Mouse (Mus musculus): ENCODE measurements around the gene Olfr782. TPM values are rescaled to one million over a fixed set of nuclear protein-coding genes. Genes with fewer than 3 reads are reported as not detected.
"Not testable (repeated sequence)": the region's sequence is repeated elsewhere in the genome, so short reads cannot be mapped to it uniquely, and the experiment has no call there.

The Olfr782 gene
- total and polyA plus RNA-seq, 3 experiments, result not detected

DNA sequence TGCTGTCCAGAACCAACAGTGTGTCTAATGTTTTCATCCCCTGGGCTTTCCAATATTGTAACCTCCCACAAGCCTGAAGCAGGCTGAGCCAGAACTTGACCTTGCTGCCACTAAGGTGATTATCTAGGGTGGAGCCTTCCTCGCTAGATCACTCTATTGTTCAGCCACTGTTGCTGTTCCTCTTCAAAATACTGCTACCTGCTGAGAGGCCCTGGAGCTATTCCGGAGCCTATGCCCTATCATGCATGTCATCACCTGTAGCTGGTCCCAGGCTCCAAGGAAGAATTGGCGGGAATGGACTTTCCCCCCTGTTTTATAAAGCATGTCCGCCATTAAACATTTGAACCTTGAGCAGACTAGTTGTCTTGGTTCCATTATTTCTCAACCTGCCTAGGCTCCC, 7.8 kb downstream of the Olfr782 start:
- not testable (repeated sequence) for H3K4me1 ChIP-seq (ENCODE audit: control insufficient read depth in 1 of 2, insufficient read depth in 2 of 2, low read length in 2 of 2); DNase-seq (ENCODE audit: low read depth, low spot score); H3K4me3 ChIP-seq (ENCODE audit: control insufficient read depth in 1 of 2, insufficient read depth in 1 of 2, low read depth in 2 of 2, low read length in 2 of 2)

GRCm38 (mm10) chr10:129357307-129357706, 8.7 kb downstream of the Olfr782 start:
- Histone ChIP-seq H3K36me3 (ENCODE audit: control insufficient read depth in 1 of 2, insufficient read depth in 2 of 2, low read length in 2 of 2) (no peaks in the 10 kb centered on the region), H3K4me1 (ENCODE audit: control insufficient read depth in 1 of 2, insufficient read depth in 2 of 2, low read length in 2 of 2) (no peaks in the 10 kb centered on the region), H3K9ac (ENCODE audit: control insufficient read depth, low read depth, low read length, poor library complexity, severe bottlenecking) (no peak overlapping the region), H3K27ac (ENCODE audit: control insufficient read depth, low read depth, low read length) (no peak overlapping the region), H3K4me3 (ENCODE audit: control insufficient read depth in 1 of 2, insufficient read depth in 1 of 2, low read depth in 2 of 2, low read length in 2 of 2) (no peak overlapping the region), H3K79me2 (ENCODE audit: control insufficient read depth, insufficient read depth, low read length, poor library complexity) (no peaks in the 10 kb centered on the region), H3K9me3 (replicated peaks; ENCODE audit: insufficient read depth, low read length) (no peaks in the 10 kb centered on the region), H3K27me3 (ENCODE audit: control insufficient read depth in 1 of 2, insufficient read depth in 2 of 2, low read length in 2 of 2) (no peaks in the 10 kb centered on the region)
- DNase-seq (ENCODE audit: low read depth, low spot score), result no peak
- TF ChIP-seq GABPA (IDR thresholded peaks at IDR 0.05; ENCODE audit: low read depth, low read length), result no peak
- no peak for TF ChIP-seq BHLHE40 (IDR thresholded peaks at IDR 0.05; ENCODE audit: borderline replicate concordance, low read depth, low read length)
- no peak for TF ChIP-seq MEF2A (IDR thresholded peaks at IDR 0.05; ENCODE audit: extremely low read depth, insufficient replicate concordance, low read depth, low read length, poor library complexity, severe bottlenecking)
- no peak for TF ChIP-seq MAFK (IDR thresholded peaks at IDR 0.05; ENCODE audit: borderline replicate concordance, low read depth, low read length)
- no peak for TF ChIP-seq POLR2AphosphoS5 (IDR thresholded peaks at IDR 0.05; ENCODE audit: borderline replicate concordance, low read depth, low read length)
- no peak for TF ChIP-seq TBP (IDR thresholded peaks at IDR 0.05; ENCODE audit: low read depth, low read length)
- TF ChIP-seq TCF12 (IDR thresholded peaks at IDR 0.05; ENCODE audit: low read depth, low read length), result no peak
- no peak for TF ChIP-seq CHD1 (IDR thresholded peaks at IDR 0.05; ENCODE audit: low read depth, low read length)
- TF ChIP-seq JUND (IDR thresholded peaks at IDR 0.05; ENCODE audit: low read depth, low read length), result no peak

More for the DNA sequence above, 7.8 kb downstream of the Olfr782 start:
- H3K9ac ChIP-seq (ENCODE audit: control insufficient read depth, low read depth, low read length, poor library complexity, severe bottlenecking); H3K9me3 ChIP-seq (replicated peaks; ENCODE audit: insufficient read depth, low read length); H3K79me2 ChIP-seq (ENCODE audit: control insufficient read depth, insufficient read depth, low read length, poor library complexity); H3K27ac ChIP-seq (ENCODE audit: control insufficient read depth, low read depth, low read length); H3K36me3 ChIP-seq (ENCODE audit: control insufficient read depth in 1 of 2, insufficient read depth in 2 of 2, low read length in 2 of 2); H3K27me3 ChIP-seq (ENCODE audit: control insufficient read depth in 1 of 2, insufficient read depth in 2 of 2, low read length in 2 of 2): not testable (repeated sequence)

DNA sequence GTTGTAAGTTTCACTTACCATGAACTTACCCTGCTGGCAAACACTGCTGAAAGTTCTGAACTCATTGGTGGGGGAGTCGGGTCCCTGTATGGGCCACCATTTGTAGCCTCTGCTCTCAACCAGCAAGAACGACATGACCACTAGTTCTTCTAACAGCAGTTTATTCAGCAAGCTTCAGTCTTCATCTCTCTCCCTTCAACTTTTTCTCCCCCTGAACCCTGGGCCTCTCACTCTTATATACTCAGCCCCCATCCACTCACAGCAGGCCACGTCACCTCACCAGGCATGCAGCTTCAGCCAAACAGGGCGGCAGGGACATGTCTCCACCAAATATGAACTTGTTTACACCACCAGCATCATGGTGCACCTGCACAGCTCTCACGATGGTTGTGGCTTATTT, 25.4 kb downstream of the Olfr782 start:
- not testable (repeated sequence) for H3K36me3 ChIP-seq (ENCODE audit: control insufficient read depth in 1 of 2, insufficient read depth in 2 of 2, low read length in 2 of 2); H3K27ac ChIP-seq (ENCODE audit: control insufficient read depth, low read depth, low read length); H3K4me3 ChIP-seq (ENCODE audit: control insufficient read depth in 1 of 2, insufficient read depth in 1 of 2, low read depth in 2 of 2, low read length in 2 of 2); H3K79me2 ChIP-seq (ENCODE audit: control insufficient read depth, insufficient read depth, low read length, poor library complexity); DNase-seq (ENCODE audit: low read depth, low spot score); H3K27me3 ChIP-seq (ENCODE audit: control insufficient read depth in 1 of 2, insufficient read depth in 2 of 2, low read length in 2 of 2); H3K9me3 ChIP-seq (replicated peaks; ENCODE audit: insufficient read depth, low read length); H3K4me1 ChIP-seq (ENCODE audit: control insufficient read depth in 1 of 2, insufficient read depth in 2 of 2, low read length in 2 of 2); H3K9ac ChIP-seq (ENCODE audit: control insufficient read depth, low read depth, low read length, poor library complexity, severe bottlenecking)

- Histone ChIP-seq H3K9ac (ENCODE audit: control insufficient read depth, low read depth, low read length, poor library complexity, severe bottlenecking) (no peak within 1 kb of the TSS), H3K4me3 (ENCODE audit: control insufficient read depth in 1 of 2, insufficient read depth in 1 of 2, low read depth in 2 of 2, low read length in 2 of 2) (no peak within 1 kb of the TSS), H3K79me2 (ENCODE audit: control insufficient read depth, insufficient read depth, low read length, poor library complexity) (no peaks in the 10 kb centered on the region), H3K9me3 (replicated peaks; ENCODE audit: insufficient read depth, low read length) (no peaks in the 10 kb centered on the region), H3K36me3 (ENCODE audit: control insufficient read depth in 1 of 2, insufficient read depth in 2 of 2, low read length in 2 of 2) (no peaks in the 10 kb centered on the region), H3K4me1 (ENCODE audit: control insufficient read depth in 1 of 2, insufficient read depth in 2 of 2, low read length in 2 of 2) (no peaks in the 10 kb centered on the region), H3K27me3 (ENCODE audit: control insufficient read depth in 1 of 2, insufficient read depth in 2 of 2, low read length in 2 of 2) (no peaks in the 10 kb centered on the region), H3K27ac (ENCODE audit: control insufficient read depth, low read depth, low read length) (no peak within 1 kb of the TSS)
- DNase-seq (ENCODE audit: low read depth, low spot score), result no peak
- TF ChIP-seq MYB (IDR thresholded peaks at IDR 0.05; ENCODE audit: low read depth, low read length) (no peak), E2F4 (IDR thresholded peaks at IDR 0.05; ENCODE audit: borderline replicate concordance, low read depth, low read length) (no peak), MAFK (IDR thresholded peaks at IDR 0.05; ENCODE audit: borderline replicate concordance, low read depth, low read length) (no peak), CHD2 (IDR thresholded peaks at IDR 0.05; ENCODE audit: low read length) (no peak), UBTF (IDR thresholded peaks at IDR 0.05; ENCODE audit: borderline replicate concordance, insufficient read depth, low read depth, low read length) (no peak), NRF1 (IDR thresholded peaks at IDR 0.05; ENCODE audit: insufficient read depth, low read depth, low read length, poor library complexity, severe bottlenecking) (no peak), TAL1 (IDR thresholded peaks at IDR 0.05; ENCODE audit: low read length) (no peak), TBP (IDR thresholded peaks at IDR 0.05; ENCODE audit: low read depth, low read length) (no peak), MAX (IDR thresholded peaks at IDR 0.05; ENCODE audit: low read length) (no peak), ELF1 (IDR thresholded peaks at IDR 0.05; ENCODE audit: low read depth, low read length) (no peak), POLR2A (IDR thresholded peaks at IDR 0.05; ENCODE audit: control insufficient read depth in 1 of 2, insufficient read depth in 1 of 2, low read depth in 1 of 2, low read length in 2 of 2, poor library complexity in 1 of 2) (no peak), RCOR1 (IDR thresholded peaks at IDR 0.05; ENCODE audit: low read depth, low read length) (no peak), ZC3H11A (IDR thresholded peaks at IDR 0.05; ENCODE audit: low read depth, low read length) (no peak), BHLHE40 (IDR thresholded peaks at IDR 0.05; ENCODE audit: borderline replicate concordance, low read depth, low read length) (no peak), CHD1 (IDR thresholded peaks at IDR 0.05; ENCODE audit: low read depth, low read length) (no peak), TCF12 (IDR thresholded peaks at IDR 0.05; ENCODE audit: low read depth, low read length) (no peak)
Observed at GRCm38 (mm10) chr10:129383783-129384182, 35.1 kb downstream of the Olfr782 start, which contains the start of gene Olfr784. Gene Olfr784 (plus strand): TSS chr10:129384083.

Measured in MEL (cell line).